Mouse (Mus musculus) macrophage (primary cell): ENCODE data around the gene Ndufaf5. TPM values are rescaled to one million over a fixed set of nuclear protein-coding genes. Genes with fewer than 3 reads are reported as not detected.

Source experiments
- H3K27ac ChIP-seq: fragments of 350-480 bp; formaldehyde crosslinking; 2 replicates; pipeline ENCODE4 v1.9.0; 2021
- H3K36me3 ChIP-seq: fragments of 350-480 bp; formaldehyde crosslinking; 2 replicates; pipeline ENCODE4 v1.9.0; 2021; ENCODE audit errors: inconsistent target
- H3K4me3 ChIP-seq: fragments of 350-480 bp; formaldehyde crosslinking; 2 replicates; pipeline ENCODE4 v1.9.0; 2021; ENCODE audit errors: inconsistent target
- H3K79me2 ChIP-seq: fragments of 350-480 bp; formaldehyde crosslinking; 2 replicates; pipeline ENCODE4 v1.9.0; 2021; ENCODE audit errors: inconsistent target
- WGBS: methylation state at CpG from one replicate; pipeline ENCODE4 v1.1.7; 2026; ENCODE audit warnings: inconsistent platforms; ENCODE audit not compliant: missing documents; 5-methylcytosine and 5-hydroxymethylcytosine counted together
- polyA plus RNA-seq: library from polyadenylated mRNA; stranded (reverse); fragments of 250-400 nt; gene quantifications from 3 replicates; pipeline ENCODE4 v1.2.4, GENCODE M21; 2018; ENCODE audit warnings: inconsistent platforms

The Ndufaf5 gene
- polyA plus RNA-seq, 1 experiment from 2014 or later: 5.3 TPM

- no peaks in the 10 kb centered on the region for H3K79me2 ChIP-seq
- H3K27ac ChIP-seq: no peak overlapping the region
- H3K36me3 ChIP-seq: no peaks in the 10 kb centered on the region
- WGBS: 85% methylated on average over 8 of the region's 8 CpGs
- H3K4me3 ChIP-seq: no peak overlapping the region
Measured at GRCm38 (mm10) chr2:140220325-140220724, 49.9 kb downstream of the Ndufaf5 start.

GRCm38 (mm10) chr2:140230295-140230694, 59.8 kb downstream of the Ndufaf5 start:
- H3K4me3 ChIP-seq: no peak overlapping the region
- WGBS: 71% methylated on average over 1 of the region's 1 CpGs
- H3K79me2 ChIP-seq: no peaks in the 10 kb centered on the region
- no peak overlapping the region for H3K27ac ChIP-seq
- no peaks in the 10 kb centered on the region for H3K36me3 ChIP-seq

GRCm38 (mm10) chr2:140237245-140237644, 66.8 kb downstream of the Ndufaf5 start:
- Histone ChIP-seq H3K4me3 (no peak overlapping the region), H3K36me3 (no peaks in the 10 kb centered on the region), H3K27ac (no peak overlapping the region), H3K79me2 (no peaks in the 10 kb centered on the region)
- WGBS: 74% methylated on average over 6 of the region's 6 CpGs

GRCm38 (mm10) chr2:140242398-140242797, 71.9 kb downstream of the Ndufaf5 start:
- no peaks in the 10 kb centered on the region for H3K79me2 ChIP-seq
- H3K4me3 ChIP-seq: no peak overlapping the region
- no peaks in the 10 kb centered on the region for H3K36me3 ChIP-seq
- 86% methylated on average over 4 of the region's 5 CpGs for WGBS
- H3K27ac ChIP-seq: no peak overlapping the region

GRCm38 (mm10) chr2:140243105-140243504, 72.7 kb downstream of the Ndufaf5 start:
- WGBS: 89% methylated on average over 5 of the region's 5 CpGs
- H3K27ac ChIP-seq: no peak overlapping the region
- no peaks in the 10 kb centered on the region for H3K79me2 ChIP-seq

More at GRCm38 (mm10) chr2:140243105-140243504, 72.7 kb downstream of the Ndufaf5 start:
- Histone ChIP-seq H3K4me3 (no peak overlapping the region), H3K36me3 (no peaks in the 10 kb centered on the region)

Other genes with a start within 250 kb of the Ndufaf5 start
- 2.8 to 6.1 TPM (median 3.5 TPM) in 3 replicates for gene Tasp1, start 103.8 kb upstream of the Ndufaf5 start, polyA plus RNA-seq
- gene Gm17374, start 18.6 kb upstream of the Ndufaf5 start, polyA plus RNA-seq: not detected in 3 replicates
- gene Esf1, start 85 bp upstream of the Ndufaf5 start, polyA plus RNA-seq: 11.3 to 25.4 TPM (median 16.7 TPM) in 3 replicates
- not detected in 3 replicates for gene Sel1l2, start 219.1 kb downstream of the Ndufaf5 start, polyA plus RNA-seq
- gene Macrod2, start 224.7 kb downstream of the Ndufaf5 start, polyA plus RNA-seq: 0.59 to 1.5 TPM (median 0.67 TPM) in 3 replicates